Mouse (Mus musculus): ENCODE measurements around the gene Eno1.
A peak's percentile ranks its signal among the peaks of the same experiment; 100 is the strongest.

Gene Eno1

DNA sequence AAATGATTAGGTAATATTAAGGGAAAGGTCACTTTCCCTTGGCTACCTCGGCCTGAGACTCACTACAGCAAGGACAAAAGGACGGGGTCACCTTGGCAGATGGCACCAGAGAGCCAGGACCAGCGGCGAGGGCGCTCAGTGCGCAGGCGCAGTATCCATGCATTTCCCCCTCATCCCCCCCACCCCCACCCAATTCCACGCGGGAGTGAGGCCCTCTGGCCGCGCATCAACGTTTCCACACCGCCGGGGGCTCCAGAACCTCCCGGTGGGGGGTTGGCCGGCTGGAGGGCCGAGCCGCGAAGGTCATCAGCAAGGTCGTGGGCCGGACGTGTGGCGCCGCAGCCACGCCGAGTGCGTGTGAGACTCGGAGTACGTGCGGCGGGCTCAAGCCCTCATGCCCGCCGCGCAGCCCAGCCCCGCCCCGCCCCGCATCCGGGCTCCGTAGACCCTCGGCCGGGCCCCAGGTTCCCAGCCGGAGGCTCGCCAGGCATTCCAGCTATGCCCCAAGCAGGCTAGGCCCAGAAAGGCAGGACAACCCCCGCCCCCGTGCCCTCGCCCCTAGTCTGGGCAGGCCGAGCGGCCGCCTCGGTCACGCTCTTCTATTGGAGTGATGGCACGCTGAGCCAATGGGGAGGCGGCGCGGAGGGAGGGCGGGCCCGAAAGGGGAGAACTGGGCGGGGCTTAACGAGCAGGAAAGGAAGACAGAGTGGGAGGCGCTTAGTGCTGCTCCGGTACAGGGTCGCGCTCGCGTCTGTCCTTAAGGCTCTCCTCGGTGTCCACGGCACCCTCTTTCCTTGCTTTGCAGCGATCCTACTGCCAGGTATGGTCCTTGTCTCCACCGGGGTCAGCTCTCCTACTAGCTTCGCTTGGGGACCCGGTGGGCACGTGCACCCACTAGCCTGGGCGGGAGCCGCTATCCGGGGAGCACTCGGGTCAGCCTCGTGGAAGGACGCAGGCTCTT, at the start of gene Eno1:
TSS of gene Eno1 (plus strand) at position 201 of the 961 bp plus-strand sequence.
- peak; percentile 92 for DNase-seq (ENCODE audit: extremely low spot score, low read depth, low spot score)

DNA sequence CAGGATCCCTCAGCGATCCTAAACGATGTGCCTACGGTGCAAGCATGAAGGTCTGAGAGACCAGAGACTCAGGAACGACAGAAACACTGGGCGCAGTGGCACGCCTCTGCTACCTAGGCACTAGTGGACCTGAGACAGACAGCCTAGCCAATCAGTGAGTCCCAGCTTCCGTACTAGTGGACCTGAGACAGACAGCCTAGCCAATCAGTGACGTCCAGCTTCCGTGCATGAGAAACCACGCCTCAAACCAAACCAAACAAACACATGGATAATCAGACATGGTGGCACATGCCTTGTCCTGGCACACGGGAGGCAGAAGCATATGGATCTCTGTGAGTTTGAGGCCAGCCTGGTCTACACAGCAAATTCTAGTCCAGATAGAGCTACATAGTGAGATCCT, 48.3 kb upstream of the Eno1 start:
- no peak for DNase-seq (ENCODE audit: extremely low spot score, low read depth, low spot score)

DNA sequence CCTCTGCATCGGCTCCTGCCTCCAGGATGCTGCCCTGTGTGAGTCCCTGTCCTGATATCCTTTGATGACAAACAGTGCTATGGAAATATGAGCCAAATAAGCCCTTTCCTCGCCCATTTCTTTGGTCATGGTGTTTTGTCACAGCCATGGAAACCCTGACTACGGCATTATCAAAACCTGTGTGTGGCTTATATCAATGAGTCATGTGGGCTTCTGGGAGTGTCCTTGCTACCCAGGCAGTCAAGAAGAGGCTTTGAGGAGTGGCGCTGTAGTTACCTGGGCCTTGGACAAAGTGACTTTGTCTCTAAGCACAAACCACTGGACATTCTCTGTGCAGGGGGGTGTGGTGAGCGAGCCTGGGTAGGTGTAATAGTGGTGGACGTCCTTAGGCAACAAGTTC, 44.3 kb upstream of the Eno1 start:
- no peak for DNase-seq (ENCODE audit: extremely low spot score, low read depth, low spot score)

DNA sequence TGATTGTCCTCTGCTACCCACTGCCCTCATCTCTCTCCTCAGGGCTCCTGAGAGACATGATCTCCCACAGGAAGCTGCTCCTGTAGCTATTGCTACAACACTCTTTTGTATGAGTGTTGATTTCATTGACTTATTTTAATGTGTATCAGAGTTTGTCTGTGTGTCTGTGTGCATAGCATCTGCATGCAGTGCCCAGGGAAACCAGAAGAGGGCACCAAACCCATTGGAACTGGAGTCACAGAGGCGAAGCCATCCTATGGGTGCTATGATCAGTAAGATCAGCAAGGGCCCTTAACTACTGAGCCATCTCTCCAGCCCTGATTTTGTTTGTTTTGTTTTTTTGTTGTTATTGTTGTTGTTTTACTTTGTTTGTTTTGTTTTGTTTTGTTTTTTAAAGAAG, 42.6 kb upstream of the Eno1 start:
- no peak for DNase-seq (ENCODE audit: extremely low spot score, low read depth, low spot score)

DNA sequence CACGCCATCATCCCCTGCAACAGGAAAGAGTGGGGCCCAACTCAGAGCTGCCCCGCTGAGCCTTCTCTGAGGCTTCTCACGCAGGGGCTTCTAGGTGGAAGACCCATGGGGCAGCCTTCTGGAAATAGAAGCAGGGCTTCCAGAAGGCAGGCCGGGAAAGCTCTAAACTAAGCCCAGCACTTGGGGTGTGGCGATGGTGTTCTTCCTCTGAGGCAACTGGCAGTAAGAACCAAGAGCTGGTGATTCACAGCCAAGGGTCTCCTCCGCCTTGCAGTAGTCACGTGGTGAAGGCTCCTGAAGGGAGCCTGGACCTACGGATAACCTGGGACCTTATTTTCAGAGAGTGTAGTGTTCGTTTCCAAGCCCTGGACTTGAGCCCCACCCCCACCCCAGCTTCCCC, 38.3 kb upstream of the Eno1 start:
- no peak for DNase-seq (ENCODE audit: extremely low spot score, low read depth, low spot score)

DNA sequence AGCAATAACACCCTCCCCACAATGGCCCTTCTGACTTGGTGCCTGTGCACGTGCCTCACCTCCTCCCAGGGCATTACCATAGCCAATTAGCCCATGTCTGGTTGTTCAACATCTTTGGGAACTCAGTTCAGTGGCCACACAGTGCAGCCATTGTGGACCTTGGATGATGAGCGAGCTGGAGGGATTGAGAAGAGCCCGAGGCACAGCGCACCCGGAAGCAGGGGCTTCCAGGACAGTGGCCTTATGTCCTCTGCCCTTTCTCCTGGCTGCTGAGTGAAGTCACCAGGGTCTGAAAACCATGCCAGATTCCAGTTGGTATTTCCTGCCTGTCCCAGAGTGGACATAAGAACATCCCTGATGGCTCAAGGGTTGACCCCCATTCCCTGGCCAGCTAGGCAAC, 35.3 kb upstream of the Eno1 start, which contains the start of gene Car6:
TSS of gene Car6 (minus strand) at position 101 of the 400 bp plus-strand sequence.
- DNase-seq (ENCODE audit: extremely low spot score, low read depth, low spot score): no peak

DNA sequence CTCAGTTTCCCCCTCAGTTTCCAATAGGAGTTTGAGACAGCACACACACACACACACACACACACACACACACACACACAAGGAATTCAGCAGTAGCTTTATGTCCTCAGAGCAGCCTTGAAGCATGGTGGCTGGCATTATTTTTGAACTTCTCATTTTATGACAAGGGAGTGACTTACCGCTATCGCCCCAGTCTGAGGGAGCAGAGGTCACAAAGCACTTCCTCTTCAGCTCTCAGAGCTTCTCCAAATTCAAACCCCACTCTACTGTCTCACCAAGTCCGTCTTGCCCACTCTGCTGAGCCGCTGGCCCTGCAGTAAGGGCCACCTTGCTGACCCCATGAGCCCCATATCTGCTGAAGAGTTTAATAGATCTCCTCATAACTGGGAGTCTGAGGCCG, 33.8 kb upstream of the Eno1 start:
- no peak for DNase-seq (ENCODE audit: extremely low spot score, low read depth, low spot score)

DNA sequence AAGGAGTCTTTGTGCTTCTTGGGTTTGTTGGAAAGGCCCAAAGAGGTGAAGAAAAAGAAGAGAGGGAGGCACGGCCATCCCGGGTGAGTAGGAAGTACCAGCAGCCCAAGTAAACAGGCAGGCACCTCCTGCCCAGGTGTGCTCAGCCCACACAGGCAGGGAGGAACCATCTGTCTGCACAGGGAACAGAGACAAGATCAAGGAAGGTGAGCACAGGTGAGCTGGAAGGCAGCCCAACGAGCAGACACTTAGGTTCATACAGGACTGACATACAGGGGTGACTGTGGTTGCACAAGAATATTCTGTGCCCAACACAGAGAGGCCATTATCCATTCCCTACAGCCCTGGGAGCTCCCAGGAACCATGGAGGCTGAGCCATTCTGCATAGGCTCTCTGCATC, 31.6 kb upstream of the Eno1 start:
- no peak for DNase-seq (ENCODE audit: extremely low spot score, low read depth, low spot score)

DNA sequence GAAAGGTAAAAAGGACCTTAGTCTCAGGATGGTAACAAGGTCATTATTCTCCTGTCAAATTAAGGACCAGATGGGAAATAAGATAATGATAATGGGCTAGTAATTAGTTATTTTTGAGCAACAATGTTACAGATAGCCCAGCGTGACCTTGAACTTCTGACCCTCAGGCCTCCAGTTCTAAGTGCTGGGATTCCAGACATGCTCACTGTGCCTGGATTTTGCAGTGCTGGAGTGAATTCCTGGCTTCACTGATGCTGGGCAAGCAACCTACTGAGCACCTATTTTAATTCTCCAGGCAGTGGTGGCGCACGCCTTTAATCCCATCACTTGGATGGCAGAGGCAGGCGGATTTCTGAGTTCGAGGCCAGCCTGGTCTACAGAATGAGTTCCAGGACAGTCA, 26.8 kb upstream of the Eno1 start:
- DNase-seq (ENCODE audit: extremely low spot score, low read depth, low spot score): no peak

DNA sequence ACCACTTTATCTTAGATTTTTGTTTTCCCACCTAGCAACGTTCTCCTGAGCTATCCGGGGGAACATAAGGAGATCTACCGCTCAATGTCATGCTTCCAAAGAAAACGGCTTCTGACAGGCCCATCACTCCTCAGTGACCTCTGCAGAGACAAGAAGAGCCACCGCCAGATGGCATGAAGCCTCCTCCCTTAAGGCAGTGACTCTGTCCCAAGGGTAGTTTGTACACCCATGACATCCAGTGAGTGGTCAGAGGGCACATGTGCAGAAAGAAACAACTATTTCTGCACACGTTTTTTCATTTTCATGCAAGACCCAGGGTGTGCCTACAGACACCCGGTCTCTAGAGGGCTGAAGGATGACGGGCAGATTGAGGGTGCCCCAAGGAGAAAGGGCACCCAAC, 26.2 kb upstream of the Eno1 start:
- DNase-seq (ENCODE audit: extremely low spot score, low read depth, low spot score): no peak

DNA sequence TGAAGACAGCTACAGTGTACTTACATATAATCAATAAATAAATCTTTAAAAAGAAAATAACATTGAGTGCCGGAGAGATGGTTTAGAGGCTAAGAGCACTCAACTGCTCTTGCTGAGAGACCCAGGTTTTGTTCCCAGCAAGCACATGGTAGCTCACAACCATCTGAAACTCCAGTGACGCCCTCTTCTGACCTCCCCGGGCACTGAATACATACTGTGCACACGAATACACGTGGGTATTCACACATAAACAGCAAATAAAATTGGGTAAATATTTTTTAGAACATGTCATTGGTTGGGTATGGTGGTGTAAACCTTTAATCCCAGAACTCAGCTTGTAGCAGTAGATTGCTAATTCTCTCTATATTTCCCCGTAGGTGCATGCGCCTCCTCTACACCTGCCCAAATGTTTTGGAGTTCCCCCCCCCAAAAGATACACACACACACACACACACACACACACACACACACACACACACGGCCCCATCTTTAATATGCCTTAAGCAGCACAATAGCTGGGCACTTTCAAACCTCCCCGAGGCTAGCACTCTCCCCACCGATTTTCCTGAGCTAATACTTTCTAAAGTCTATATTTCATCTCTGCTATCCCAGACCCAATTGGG, 24.5 kb upstream of the Eno1 start:
- no peak for DNase-seq (ENCODE audit: extremely low spot score, low read depth, low spot score)

DNA sequence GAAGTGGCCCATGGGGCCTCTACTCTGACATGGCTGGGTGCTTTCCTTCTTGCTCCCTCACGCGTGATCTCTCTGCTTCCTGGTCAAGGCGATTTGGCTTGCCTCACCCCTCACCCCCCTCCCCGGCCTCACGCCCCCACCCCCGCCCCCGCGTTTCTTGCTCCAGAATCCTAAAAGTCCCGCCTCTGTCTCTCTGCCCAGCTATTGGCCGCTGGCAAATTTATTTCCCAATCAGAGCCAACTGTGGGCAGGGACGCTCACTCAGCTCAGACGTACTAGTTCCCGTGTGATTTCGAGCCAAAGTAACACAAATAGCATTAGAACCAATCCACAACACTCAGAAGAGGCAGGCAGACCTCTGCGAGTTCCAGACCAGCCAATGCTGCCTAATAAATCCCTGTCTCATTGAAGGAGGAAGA, 24.0 kb upstream of the Eno1 start:
- no peak for DNase-seq (ENCODE audit: extremely low spot score, low read depth, low spot score)

DNA sequence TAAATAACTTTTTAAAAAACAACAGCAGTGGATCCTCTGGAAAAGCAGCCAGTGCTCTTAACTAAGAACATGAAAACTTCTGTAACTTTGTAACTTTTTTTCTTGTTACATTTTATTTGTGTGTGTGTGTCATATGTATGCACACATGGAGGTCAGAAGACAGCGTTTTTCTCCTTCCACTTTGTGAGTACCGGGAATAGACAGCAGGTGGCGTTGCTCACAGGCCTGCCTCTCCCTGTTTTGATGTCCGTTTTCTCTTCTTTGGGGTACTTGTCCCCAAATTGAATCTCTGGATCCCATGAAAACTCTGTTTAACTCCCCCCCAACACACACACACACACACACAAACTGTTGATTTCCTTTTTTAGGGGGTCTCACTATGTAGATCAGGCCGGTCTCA, 22.6 kb upstream of the Eno1 start:
- no peak for DNase-seq (ENCODE audit: extremely low spot score, low read depth, low spot score)

DNA sequence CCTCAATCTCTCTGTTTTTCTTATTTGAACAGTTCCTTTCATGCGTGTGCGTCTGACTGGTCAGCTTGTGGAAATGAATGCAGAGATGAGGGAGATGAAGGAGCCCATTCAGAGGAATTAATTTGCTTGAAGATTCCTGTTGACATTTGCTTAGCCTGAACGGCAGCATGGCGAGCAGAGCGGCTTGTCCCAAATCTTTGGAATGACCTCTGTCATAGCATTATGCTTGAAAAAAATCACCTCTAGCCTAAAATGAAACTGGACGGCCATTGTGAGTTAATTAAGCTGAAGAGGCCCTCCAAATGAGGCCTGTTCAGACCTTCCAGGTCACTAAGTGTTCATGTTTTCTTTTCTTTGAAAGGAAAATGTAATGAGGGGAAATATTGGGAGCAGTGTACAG, 20.1 kb upstream of the Eno1 start:
- no peak for DNase-seq (ENCODE audit: extremely low spot score, low read depth, low spot score)

DNA sequence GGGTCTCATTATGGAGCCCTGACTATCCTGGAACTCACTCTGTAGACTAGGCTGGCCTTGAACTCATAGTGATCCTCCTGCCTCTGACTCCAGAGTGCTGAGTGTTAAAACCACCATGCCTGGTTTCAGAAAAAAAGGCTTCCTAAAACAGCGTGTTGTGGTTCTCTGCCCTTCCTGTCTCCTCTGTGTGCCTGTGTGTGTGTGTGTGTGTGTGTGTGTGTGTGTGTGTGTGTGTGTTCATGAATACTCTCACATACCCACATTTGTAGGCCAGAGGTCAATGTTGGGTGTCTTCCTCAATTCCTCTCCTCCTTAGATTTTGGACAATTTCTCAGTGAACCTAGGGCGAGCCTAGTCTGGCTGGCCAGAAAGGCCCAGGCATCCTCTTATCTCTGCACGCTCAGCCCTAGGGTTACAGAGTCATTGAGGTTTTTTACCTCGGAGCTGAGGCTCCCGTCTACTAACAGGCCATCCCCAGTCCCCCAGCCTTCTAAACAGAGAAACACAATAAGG, 19.4 kb upstream of the Eno1 start:
- no peak for DNase-seq (ENCODE audit: extremely low spot score, low read depth, low spot score)

DNA sequence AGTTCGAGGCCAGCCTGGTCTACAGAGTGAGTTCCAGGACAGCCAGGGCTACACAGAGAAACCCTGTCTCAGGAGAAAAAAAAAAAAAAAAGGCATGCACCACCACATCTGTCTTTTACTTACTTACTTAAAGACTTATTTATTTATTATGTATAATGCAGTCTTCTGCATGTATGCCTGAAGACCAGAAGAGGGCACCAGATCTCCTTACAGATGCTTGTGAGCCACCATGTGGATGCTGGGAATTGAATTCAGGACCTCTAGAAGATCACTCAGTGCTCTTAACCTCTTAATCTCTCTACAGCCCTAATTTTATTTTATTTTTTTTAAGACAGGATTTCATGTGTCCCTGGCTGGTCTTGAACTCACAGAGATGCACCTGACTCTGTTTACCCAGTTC, 18.6 kb upstream of the Eno1 start:
- DNase-seq (ENCODE audit: extremely low spot score, low read depth, low spot score): no peak

DNA sequence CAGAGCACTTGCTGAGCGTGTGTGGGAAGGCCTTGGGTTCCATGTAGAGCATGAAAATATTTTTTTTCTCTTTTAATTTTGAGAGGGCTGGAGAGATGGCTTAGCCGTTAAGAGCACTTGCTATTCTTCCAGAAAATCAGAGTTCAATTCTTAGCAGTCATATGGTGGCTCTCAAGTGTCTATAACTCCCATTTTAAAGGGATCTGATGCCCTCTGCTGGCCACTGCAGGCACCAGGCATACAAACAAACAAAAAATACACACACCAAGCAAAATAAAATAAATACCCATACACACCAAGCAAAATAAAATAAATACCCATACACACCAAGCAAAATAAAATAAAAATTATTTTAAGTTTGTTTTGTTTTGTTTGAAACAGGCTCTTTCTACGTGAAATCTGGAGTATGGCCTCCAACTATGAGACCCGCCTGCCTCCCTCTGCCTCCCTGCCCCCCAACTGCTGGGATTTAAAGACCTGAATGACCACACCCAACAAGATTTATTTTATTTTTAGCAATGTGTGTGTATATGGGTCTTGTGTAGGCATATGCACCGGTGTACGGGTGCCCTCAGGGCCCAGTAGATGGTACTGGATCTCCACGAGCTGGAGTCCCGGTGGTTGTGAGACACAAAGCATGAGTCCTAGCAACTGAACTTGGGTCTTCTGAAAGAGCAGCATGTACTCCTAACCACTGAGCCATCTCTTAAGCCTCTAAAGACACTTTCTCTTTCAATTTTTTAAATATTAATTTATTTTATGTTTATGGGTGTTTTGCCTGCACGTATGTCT, 16.8 kb upstream of the Eno1 start:
- no peak for DNase-seq (ENCODE audit: extremely low spot score, low read depth, low spot score)

DNA sequence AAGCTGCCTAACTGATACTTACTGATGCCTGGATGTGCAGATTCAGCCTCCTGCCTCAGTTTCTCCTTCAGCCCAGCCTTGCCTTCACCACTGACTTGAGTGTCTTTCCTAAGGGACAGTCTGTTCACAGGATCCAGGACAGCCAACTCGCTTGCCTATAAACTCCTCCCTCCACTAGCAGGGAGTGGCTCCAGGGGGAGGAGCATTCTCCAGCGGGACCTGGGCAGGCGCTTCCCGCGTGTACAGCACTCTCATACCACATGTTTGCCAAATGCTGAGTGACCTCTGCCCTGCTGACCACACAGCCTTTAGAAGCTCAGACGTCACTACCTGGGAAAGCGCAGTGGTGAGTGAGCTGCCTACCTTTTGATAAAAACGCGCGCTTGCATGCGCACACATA, 15.9 kb upstream of the Eno1 start:
- DNase-seq (ENCODE audit: extremely low spot score, low read depth, low spot score): no peak

DNA sequence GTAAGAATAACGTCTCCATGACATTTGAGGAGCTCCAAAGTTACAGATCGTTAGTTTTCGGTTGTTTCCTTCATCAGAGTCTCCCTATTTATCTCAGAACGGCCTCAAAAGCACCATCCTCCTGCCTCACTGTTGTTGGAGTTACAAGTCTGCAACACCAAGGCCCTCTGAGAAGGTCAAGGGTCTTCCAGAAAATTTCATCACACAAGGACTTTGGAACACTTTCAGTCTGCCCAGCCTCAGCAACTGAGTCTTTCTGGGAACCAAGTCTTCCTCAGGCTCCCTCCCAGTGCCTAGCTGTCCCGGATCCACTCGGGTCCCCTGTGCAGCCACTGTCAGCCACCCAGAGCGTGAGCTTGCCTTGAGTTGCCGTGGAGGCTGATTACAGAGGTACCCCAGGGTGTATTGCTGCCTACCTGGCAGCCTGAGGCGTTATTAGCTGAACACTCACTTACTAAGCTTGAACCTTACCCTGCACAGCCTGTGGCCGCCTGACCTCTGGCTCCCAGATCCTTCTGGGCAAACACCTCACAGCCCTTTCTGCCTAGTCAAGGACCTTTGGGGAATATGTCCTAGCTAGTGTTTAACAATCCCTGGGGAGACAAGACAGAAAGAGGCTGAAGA, 15.4 kb upstream of the Eno1 start:
- no peak for DNase-seq (ENCODE audit: extremely low spot score, low read depth, low spot score)

DNA sequence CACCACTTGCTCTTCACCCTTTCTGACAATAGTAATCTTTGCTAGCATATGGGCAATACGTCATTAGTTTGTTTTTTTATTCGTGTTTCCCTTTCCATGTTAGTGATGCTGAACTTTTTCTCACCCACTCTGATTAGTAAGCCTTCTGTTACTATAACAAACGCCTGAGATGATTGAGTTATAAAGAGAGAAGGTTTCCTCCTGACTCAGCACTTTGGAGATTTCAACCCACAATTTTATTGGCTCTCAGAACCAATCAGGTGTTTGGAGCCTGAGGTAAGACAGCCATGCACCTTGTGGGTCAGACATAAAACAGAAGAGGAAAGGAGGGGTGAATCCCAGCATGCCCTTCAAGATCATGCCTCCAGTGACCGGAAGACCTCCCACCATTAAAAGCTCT, 12.7 kb upstream of the Eno1 start:
- no peak for DNase-seq (ENCODE audit: extremely low spot score, low read depth, low spot score)

DNA sequence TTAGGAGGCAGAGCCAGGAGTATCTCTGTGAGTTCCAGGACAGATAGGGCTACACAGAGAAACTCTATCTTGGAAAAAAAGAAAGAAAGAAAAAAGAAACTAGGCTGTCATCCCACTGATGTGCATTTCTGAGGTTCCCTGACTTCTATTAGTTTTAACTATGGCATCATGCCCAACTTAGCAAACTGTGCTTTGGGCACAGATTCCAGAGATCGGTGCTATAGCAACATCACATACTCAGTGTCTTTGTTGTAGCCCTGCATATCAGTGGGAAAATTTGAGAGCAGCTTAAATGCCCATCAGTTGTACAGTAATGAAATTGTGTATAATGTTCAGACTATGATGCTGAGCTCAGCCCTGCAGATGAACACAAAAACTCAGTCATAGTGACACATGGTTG, 10.8 kb upstream of the Eno1 start:
- no peak for DNase-seq (ENCODE audit: extremely low spot score, low read depth, low spot score)

Data from hindlimb bud, embryonic 11.5 days (tissue).